Mouse (Mus musculus): ENCODE results near the gene Trappc3.
"Not testable (repeated sequence)": the region's sequence is repeated elsewhere in the genome, so short reads cannot be mapped to it uniquely, and the experiment has no call there.

Gene Trappc3

DNA sequence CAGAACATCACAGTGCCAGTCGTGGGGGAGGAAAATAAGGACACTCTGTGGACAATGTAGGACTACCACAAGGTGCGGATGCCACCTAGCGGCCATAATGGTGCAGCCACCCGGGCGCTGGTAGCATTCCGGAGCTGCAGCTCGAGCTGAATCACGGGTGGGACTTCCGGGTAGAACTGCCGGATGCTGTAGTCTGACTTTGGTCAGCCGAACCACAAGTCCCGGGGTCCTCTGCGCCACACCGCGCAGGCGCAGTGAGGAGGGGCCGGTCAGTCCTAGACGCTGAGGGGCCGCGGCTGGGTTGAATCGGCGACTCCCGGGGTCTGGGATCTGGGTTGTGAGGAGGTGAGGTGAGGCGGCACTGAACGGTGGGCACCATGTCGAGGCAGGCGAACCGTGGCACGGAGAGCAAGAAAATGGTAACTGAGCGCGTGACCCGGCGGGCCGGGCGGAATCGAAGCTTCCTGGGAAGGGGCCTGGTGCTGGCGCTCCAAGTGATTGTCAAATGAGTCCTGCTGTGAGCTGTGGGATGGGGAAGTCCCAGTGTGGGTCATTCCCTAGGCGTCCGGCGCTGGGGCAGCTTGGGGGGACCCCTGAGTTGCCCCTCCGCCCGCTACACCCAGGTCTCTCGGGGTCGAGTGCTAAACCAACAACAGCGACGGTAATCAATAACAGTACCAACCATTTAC, at the start of gene Trappc3:
Gene Trappc3, plus strand, starts transcription at position 207 of the 689 bp plus-strand sequence.
- DNase-seq (ENCODE audit: low spot score in 2 of 2), result peak; percentile 99 to 100

DNA sequence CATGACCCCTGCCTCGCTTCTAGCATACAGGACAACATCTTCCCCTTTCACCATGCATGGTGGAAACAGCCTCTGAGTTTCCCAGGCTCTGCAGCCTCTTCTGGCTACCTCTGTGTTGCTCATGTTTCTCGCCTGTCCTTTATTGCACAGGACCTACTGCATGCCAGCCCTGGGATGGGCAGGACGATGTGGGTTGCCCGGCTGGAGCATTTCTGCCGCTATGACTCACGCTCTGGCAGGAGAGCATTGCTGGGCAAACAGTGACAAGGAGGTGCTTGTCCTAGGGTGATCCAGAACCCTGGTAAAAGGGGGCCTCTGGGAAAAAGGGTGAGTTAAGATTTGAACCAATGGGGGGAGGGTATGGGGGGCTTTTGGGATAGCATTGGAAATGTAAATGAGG, 44.4 kb upstream of the Trappc3 start:
- no peak for DNase-seq (ENCODE audit: low spot score in 2 of 2)

DNA sequence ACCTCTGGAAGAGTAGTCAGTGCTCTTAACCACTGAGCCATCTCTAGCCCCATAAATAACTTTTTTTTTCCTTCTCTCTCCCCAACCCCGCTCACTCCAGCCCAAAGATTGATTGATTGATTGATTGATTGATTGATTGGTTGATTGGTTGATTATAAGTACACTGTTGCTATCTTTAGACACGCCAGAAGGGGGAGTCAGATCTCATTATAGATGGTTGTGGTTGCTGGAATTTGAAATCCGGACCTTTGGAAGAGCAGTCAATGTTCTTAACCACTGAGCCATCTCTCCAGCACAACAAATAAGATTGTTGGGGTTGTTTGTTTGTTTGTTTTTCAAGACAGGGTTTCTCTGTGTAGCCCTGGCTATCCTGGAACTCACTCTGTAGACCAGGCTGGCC, 42.6 kb upstream of the Trappc3 start:
- DNase-seq (ENCODE audit: low spot score in 2 of 2), result not testable (repeated sequence)

DNA sequence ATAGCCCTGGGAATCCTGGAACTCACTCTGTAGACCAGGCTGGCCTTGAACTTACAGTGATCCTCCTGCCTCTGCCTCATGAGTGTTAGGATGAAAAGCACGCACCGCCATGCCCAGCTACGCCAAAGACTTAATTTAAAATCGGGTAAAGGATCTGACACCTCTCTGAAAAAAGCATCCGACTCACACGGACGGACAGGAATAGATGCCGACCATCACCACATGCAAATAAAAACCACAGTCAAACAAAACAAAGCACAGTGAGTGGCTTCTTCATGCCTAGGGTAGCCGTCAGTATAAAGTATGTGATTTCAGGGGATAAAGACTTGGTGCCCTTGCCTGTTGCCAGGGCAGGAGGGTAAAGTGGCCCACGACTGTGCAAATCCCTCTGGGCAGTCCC, 42.1 kb upstream of the Trappc3 start:
- DNase-seq (ENCODE audit: low spot score in 2 of 2), result no peak

DNA sequence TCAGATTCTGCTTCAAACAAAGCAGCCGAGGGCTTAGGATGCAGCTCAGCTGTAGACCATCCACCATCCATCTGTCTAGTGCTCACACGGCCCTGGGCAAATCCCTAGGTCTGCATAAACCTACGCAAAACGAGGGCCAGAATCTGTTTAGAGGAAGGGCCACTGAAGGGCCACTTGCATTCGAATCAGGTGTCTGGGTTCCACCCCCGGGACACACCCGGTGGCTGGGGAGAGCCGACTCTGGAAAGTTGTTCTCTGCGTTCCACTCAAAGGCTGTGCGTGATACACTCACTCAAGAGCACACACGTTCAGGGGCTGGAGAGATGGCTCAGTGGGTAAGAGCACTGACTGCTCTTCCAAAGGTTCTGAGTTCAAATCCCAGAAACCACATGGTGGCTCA, 39.5 kb upstream of the Trappc3 start:
- no peak for DNase-seq (ENCODE audit: low spot score in 2 of 2)

DNA sequence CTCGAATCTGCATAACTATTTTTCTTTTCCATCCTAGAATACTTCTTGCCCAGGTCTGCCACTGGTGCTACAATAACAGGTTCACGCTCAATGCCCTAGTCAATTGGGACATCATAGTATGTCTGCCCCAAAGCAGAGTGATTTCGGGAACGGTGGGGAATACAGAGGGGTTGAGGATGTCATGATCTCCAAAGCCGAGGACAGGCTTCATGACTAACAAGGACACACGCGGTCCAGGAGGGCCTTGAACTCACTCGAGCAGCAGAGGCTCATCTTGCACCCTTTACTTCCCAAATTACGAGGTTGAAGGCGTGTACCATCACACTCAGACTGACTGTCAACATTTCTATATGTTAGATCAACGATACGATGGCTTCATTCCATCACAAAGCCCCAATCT, 35.5 kb upstream of the Trappc3 start:
- no peak for DNase-seq (ENCODE audit: low spot score in 2 of 2)

DNA sequence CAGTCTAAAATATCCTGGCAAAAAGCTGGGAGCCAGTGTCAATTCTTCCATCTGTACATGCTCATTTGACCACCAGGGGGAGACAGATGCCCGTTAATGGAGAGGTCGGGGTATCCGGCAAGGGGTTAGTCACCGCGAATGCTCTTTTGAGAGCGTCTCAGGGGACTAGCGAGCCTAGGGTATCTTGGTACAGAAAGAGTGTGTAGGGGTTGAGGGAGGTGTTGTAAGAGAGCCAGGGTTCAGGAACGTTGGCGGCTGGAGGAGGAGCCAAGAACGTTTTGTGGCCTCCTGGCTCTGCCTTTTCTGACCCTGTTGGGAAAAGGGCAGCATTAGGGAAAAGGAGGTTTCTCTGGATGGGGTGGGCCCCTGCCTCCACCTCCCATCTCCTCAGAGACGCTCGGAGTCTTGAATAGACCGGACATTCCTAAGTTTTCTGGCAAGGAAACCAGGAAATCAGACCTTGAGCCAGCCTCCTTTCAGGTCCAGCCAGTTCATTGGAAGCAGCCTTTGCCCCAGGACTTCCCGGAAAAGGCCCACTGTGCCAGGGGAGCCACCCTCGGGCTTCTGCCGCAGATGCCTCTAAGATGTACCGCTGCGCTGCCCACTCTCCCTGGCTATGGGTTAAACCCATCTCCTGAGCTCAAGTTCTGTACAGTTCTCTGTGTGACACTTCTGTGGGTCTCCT, 34.9 kb upstream of the Trappc3 start:
- peak; percentile 87 to 88 for DNase-seq (ENCODE audit: low spot score in 2 of 2)

DNA sequence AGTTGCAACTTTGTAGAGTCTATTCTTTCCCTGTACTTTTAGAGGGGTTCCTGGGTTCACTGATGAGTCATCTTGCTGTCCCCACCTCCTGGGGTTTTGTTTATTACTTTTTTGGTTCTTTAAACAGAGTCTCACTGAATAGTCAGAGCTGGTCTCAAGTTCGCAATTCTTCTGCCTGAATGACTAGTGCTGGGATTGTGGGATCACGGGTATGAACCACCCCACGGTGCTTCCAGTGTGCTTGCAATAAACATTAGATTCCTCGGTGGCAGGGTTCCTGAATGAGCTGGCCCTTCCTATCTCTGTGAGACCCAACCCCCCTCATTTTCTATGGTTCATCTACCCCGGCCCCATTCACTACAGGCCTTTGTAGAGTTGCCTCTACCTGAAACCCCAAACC, 34.0 kb upstream of the Trappc3 start:
- no peak for DNase-seq (ENCODE audit: low spot score in 2 of 2)

DNA sequence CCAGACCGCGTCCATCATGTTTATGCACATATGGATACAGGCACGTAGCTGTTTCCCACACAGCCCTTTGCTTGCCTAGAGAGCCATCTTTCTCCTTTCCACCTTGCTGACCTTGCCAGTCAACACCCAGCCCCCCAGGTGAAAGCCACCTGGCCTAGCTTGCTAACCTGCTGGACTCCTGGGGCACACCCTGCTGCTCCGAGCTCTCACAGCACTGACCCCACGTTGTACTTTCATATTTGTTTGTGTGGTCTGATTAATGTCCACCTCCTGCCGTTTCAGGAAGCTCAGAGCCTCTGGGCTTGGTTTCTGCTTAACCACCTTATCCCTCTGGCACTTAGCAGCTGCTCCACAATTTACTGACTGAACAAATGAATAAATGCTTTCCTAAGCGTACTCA, 32.2 kb upstream of the Trappc3 start:
- DNase-seq (ENCODE audit: low spot score in 2 of 2), result no peak

DNA sequence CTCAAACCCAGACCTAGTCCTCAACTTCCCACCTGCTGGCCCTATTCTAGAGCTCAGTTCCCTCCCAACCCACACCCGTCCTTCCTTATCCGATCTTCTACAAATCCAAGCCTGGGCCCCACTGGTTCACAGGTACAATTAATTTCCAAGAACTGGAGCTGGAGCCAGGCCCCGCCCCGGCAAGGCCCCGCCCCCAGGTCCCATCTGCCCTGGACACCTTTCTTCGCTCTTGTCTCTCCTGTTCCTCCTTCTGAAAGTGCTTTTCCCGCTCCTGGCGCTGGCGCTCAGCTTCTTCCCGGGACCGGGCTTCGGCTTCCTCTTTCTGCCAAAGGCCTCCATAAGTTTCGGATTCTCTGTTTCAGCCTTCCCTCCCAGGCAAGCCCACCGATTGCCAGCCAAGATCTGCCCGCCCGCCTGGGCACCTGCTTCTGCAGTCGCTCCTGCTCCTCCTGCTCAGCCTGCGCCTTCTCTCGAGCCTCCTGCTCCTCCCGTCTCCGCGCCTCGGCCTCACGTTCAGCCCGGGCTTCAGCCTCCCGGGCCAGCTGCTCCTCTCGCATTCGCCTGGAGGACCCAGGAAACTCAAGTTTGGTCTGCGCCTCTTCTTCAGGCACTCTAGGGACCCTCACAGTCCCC, 28.3 kb upstream of the Trappc3 start:
- no peak for DNase-seq (ENCODE audit: low spot score in 2 of 2)

DNA sequence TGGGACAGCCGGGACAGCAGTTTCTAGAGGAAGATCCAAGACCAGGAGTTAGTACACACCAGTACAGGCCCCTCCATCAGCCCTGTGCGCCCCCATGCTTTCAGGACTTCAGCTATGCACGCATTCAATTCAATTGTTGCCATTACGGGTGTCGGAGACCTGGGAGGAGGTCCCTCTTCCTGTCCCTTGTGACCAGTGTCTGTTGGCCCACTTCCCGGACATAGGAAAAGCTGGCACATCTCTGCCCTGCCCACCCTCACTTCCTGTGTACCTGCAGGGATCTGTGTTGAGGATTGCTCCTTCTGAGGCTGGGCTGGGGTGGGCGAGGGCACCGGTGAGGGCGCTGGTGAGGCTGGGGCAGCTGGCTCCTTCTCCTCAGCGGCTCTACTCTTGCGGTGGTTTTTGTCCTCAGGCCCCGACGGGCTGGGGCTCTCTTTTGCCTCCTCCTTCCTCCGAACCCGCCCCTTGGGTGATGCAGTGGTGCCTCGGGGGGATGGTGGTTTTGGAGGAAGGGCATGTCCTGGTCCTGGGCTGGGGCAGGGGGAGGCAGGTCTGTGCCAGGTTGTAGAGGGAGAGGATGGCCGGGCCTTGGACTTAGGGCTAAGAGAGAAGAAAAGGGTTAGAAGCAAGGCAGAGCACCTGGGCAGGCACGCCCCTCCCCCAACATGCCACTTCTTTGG, 27.5 kb upstream of the Trappc3 start:
- DNase-seq (ENCODE audit: low spot score in 2 of 2), result no peak

DNA sequence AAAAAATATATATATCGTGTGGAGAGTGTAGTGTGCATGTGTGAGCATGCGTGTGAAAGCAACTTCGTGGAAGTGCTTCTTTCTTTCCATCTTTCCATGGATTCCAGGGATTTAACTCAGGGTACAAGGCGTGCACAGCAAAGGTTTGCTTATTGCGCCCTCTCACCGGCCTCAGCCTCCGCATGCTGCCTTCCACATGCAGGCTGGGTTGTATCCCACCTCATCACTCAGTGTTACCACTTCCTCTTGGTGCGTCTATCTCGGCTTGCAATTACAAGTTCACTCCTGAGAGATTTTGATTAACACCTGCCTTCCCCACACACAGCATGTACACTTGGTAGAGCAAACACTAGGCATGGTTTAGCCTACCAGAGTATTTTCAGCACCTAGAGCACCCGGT, 26.9 kb upstream of the Trappc3 start:
- peak in 1 of 2 experiments; percentile 1 for DNase-seq (ENCODE audit: low spot score in 2 of 2)

DNA sequence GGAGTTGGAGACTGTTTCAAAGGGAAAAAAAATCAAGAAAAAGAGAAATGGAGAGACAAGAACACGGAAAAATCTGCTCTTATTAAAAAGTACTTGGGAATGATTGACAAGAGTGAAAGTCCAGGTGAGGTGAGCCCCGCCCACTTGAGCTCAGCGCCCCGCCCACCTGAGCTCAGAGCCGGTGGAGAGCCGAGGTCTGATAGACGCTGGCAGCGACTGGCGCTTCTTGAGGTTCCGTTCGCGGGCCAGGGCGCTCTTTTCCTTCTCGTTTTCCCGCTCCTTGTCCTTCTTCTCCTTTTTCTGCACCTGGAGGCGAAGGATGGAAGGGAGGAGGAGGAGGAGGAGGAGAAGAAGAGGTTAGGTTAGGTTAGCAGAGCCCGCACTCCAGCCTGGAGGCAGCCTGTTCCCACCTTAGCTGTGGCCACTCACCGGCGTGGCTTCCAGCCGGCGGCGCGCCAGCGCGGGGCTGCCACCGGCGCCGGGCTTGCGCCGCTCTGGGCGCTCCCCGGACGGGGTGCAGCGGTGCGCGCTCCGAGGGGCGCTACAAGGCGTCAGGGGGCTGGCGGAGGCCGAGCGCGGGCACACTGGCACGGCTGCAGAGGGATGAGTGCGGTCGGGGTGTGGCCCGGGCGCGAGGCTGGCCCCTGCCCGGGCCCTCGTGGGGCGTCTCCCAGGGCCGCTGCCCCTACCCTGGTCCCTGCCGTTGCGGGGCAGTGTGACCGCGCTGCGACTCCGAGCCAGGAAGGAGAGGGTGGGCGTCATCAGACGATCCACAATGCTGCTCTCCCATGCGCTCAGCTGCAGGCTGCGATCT, 25.5 kb upstream of the Trappc3 start:
- DNase-seq (ENCODE audit: low spot score in 2 of 2), result peak in 1 of 2 experiments; percentile 4

DNA sequence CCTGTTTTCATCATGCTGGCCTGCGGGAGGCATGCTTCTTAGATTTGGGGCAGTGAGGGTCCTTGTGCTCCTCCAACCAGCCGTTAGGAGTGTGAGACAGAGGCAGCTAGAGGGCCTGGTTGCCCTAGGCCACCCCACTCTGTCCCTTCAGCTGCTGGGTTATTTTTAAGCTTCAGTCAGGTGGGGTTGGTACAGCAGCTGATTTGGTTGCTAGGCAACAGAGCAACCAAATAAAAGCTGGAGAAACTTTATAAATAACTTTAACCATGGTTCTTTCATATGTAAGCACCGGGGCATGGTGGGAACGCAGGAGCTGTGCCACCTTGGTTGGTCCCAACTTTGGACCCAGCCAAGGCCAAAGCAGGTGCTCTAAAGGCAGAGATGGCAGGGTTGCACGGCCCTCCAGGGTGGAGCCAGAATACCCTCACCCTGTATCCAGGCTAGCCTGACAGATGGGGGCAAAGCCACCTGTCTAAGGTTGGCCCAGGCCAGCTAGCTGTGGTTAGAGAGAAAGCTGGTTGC, 24.3 kb upstream of the Trappc3 start:
- DNase-seq (ENCODE audit: low spot score in 2 of 2), result peak in 1 of 2 experiments; percentile 59

DNA sequence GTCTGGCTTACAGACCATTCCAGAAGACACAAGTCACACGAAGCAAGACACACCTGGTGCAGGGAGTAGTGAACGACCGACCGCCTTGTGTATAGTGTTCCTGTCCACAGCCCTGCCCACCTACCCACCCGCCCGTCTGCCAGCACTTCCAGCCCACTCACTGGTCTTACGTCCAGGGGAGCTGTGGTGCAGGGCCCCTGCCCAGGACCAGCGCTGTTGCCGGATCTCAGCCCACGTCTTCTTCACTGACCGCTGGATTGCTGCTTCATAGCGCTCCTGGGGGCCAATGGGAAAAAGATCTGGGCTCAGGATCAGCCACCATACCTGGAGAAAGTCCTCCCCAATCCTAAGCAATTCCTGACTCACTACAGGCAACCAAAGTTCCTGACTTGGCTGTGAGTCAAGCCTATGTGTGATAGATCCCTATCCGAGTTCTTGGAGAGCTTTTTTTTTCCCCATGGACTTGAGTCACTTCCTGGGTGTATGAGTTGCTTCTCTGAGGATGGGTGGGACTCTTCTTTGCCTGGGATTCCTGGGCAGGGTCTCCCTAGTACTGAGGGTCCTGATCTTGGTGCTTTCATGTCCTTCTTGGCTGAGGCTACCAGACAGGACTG, 22.2 kb upstream of the Trappc3 start:
- DNase-seq (ENCODE audit: low spot score in 2 of 2), result no peak

DNA sequence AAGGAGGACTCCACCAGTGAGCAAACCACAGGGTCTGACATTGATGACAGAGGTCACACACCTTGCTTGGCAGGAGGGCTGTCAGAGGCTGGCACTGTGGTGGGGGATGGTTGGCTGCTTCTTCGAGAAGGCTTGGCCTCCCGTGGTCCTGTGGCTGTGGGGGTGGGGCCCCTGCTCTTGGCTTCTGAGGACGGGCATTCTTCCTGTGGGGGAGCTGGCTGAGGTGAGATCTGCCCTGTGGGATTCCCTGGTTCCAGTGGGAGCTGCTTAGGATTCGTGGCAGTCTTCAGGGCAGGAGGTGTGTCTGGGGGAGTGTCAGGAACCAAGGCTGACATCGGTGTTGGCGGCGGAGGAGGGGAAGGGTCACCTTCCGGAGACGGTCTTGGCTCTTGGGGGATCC, 20.2 kb upstream of the Trappc3 start:
- DNase-seq (ENCODE audit: low spot score in 2 of 2), result no peak

DNA sequence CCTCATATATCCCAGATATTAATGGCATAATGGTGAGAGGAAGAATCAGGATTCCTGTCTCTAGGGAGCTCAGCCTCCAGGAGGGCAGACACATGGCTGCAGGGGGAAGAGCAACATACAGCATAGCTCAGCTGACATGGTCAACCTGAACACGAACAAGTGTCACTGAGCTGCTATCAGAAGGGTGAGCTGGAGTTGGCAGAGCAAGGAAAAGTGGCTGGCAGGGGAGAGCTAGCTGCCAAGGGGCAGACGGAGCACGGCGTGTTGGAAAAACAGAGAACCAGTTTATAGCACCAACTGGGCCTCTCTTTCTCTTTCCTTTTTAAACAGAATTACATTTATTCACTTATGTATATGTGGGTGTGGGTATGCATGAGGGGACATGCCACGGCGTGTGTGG, 19.6 kb upstream of the Trappc3 start:
- DNase-seq (ENCODE audit: low spot score in 2 of 2), result no peak

DNA sequence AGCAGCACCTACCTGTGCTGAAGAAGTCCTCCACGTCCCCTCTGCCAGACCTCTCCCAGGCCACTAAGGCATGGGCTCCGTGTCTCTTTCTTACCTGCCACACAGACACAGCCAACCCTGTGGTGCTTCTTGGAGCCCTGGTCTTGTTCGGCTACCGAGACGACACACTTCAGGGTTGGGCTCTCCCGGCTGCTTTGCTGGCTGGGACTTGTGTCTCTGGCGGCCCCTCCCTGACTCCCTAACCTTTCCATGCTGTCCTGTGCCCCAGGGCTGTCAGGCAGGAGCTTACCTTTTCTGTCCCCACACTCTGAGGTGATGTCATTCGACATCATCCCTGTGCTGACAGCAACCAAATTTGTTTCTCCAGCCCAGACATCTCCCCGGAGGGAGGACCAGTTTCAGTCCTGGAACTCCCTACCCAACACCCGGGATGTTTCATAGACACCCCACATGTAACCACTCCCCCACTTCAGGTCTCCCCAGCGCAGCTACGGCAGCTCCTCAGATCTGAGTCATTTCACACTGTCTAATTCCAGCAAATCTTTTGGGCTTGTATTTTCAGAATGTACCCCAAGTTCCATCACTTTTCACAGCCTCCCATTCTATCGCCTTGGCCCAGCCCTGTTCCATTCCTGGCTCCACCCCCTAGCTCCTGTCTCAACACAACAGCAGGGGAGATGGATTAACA, 15.8 kb upstream of the Trappc3 start:
- DNase-seq (ENCODE audit: low spot score in 2 of 2), result peak in 1 of 2 experiments; percentile 70

DNA sequence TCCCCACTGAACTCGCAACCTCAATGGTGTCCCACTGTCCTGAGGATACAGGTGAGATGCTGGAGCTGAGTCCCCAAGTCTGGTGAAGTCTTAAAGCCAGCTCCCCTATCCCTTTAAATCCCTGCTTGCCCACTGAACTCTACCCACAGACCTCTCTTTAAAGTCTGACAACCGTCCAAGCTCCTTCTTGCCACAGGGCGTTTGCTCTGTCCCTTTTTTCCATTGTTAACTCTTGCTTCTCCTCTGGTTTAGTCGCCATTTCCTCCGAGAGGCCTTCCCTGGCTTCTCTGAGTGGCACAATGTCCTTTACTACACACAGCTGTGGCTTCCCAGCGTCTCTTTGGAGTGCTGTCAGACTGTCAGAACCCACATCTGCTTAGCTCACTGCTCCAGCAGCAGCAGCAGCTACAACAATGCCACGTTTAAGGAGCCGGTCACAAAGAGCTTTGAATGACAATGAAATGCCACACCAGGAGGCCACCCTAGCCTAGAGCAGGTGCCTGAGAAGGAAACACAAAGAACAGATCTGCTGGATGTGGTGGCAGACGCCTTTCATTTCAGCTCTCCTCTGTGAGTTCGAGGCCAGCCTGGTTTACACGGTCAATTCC, 13.8 kb upstream of the Trappc3 start:
- DNase-seq (ENCODE audit: low spot score in 2 of 2), result no peak

DNA sequence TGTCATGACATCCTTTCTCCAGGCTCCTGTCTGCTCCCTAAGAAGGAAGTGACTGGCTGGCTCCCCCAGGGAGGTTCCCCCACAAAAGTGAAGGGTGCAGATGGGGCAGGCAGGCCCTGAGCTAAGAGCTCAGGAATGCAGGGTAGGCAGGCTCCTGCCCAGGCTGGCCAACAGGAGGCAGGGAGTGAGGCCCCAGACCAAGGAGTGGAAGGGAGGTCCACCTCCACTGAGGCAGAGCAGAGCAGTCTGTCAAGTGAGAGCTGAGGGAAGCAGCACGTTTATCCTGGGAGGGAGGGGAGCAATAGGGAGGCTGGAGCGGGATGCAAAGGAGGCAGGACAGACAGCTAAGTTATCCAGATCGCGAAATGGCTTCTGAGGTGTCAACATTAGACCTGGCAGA, 11.5 kb upstream of the Trappc3 start:
- no peak for DNase-seq (ENCODE audit: low spot score in 2 of 2)
